Mouse (Mus musculus) E14TG2a.4 (cell line): ENCODE data around the gene Vps26b.

Source experiments
- H3K27me3 ChIP-seq: 2 replicates; pipeline ENCODE4 v1.6.1; 2014; ENCODE audit warnings: low read length, control low read depth; ENCODE audit not compliant: insufficient read depth
- H3K36me3 ChIP-seq: 2 replicates; pipeline ENCODE4 v1.6.1; 2014; ENCODE audit warnings: low read length, control low read depth; ENCODE audit not compliant: insufficient read depth
- H3K4me1 ChIP-seq: replicated peaks from 2 replicates; pipeline ENCODE4 v1.6.1; 2014; ENCODE audit warnings: low read depth, low read length, control low read depth
- H3K4me3 ChIP-seq: replicated peaks from 2 replicates; pipeline ENCODE4 v1.5.1; 2014; ENCODE audit warnings: mild to moderate bottlenecking, low read length
- H3K9me3 ChIP-seq: 2 replicates; pipeline ENCODE4 v1.6.1; 2014; ENCODE audit warnings: low read length, control low read depth
- CTCF ChIP-seq: conservative IDR thresholded peaks from 2 replicates; pipeline ENCODE4 v1.5.1; 2014; ENCODE audit warnings: low read length
- NANOG ChIP-seq: IDR thresholded peaks from 2 replicates; pipeline ENCODE4 v1.6.1; 2014; ENCODE audit warnings: borderline replicate concordance, low read length, mixed read lengths
- POU5F1 ChIP-seq: IDR thresholded peaks from 2 replicates; pipeline ENCODE4 v1.6.1; 2014; ENCODE audit warnings: low read length, borderline replicate concordance

The Vps26b gene

GRCm38 (mm10) chr9:27005231-27005630 lies 24.6 kb downstream of the Vps26b start:
- Histone ChIP-seq H3K27me3 (no peaks in the 10 kb centered on the region), H3K9me3 (no peaks in the 10 kb centered on the region), H3K4me3 (no peak overlapping the region), H3K4me1 (peaks cover 20% of the 10 kb centered on the region), H3K36me3 (peaks cover 95% of the 10 kb centered on the region)
- TF ChIP-seq NANOG = no peak
- TF ChIP-seq POU5F1 = no peak

- H3K4me1 ChIP-seq = peaks cover 40% of the 10 kb centered on the region
- TF ChIP-seq NANOG (no peak), POU5F1 (no peak), CTCF (no peak)
- peak within 1 kb of the TSS; percentile 88 for H3K4me3 ChIP-seq
- H3K9me3 ChIP-seq = no peaks in the 10 kb centered on the region
- no peaks in the 10 kb centered on the region for H3K27me3 ChIP-seq
- H3K36me3 ChIP-seq = peaks cover 46% of the 10 kb centered on the region
Measured at GRCm38 (mm10) chr9:26999461-27000395, 30.1 kb downstream of the Vps26b start, which contains the start of the genes Acad8 and Thyn1. TSS of gene Acad8 (minus strand) at chr9:26999566. TSS of gene Thyn1 (plus strand) at chr9:26999710.

GRCm38 (mm10) chr9:26998669-26999460 lies 31.0 kb downstream of the Vps26b start:
- Histone ChIP-seq H3K27me3 (no peaks in the 10 kb centered on the region), H3K36me3 (peaks cover 37% of the 10 kb centered on the region), H3K4me1 (peaks cover 46% of the 10 kb centered on the region), H3K9me3 (no peaks in the 10 kb centered on the region), H3K4me3 (peak overlapping the region; percentile 88)
- TF ChIP-seq POU5F1 (no peak), CTCF (no peak), NANOG (no peak)

DNA sequence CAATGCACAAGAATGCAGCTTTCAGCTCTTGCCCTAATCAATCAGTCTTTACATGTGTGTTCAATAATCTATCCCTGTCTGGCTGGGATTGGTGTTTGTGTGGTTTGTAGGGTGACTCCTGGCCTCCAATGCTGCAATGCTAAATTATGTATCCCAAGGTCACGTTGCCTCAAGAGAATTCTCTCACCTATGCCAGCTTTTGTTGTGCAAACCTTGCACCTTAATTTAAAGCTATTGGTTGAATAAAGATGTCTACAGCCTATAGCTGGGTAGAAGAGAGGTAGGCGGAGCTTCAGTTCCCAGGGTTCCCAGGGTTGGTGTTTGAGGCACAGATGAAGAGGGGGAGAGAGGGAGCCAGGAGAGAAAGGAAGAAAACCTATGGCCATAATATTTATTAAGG lies 32.4 kb downstream of the Vps26b start:
- Histone ChIP-seq H3K4me3 (no peak overlapping the region), H3K9me3 (no peaks in the 10 kb centered on the region), H3K4me1 (peaks cover 48% of the 10 kb centered on the region), H3K27me3 (no peaks in the 10 kb centered on the region), H3K36me3 (peaks cover 24% of the 10 kb centered on the region)
- no peak for TF ChIP-seq POU5F1
- TF ChIP-seq CTCF = no peak
- no peak for TF ChIP-seq NANOG

DNA sequence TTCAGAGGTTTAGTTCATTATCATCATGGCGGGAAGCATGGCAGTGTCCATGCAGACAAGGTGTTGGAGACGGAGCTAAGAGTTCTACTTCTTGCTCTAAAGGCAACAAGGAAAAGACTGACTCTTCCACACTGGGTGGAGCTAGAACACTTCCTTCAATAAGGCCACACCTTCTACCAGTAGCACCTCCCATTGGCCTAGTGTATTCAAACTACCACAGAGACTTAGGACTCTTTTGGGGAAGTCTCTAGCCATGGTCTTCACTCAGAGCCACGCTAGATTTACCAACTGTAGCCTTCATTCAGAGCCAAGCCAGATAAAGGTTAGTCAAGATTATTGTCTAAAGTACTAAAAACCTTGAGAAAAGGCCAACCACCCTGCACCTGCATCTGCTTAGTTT lies 32.8 kb downstream of the Vps26b start:
- H3K9me3 ChIP-seq = no peaks in the 10 kb centered on the region
- H3K27me3 ChIP-seq = no peaks in the 10 kb centered on the region
- H3K4me3 ChIP-seq = no peak overlapping the region
- TF ChIP-seq NANOG = no peak
- no peak for TF ChIP-seq CTCF
- no peak for TF ChIP-seq POU5F1
- H3K4me1 ChIP-seq = peaks cover 48% of the 10 kb centered on the region
- peaks cover 23% of the 10 kb centered on the region for H3K36me3 ChIP-seq

GRCm38 (mm10) chr9:26993900-26994299 lies 36.0 kb downstream of the Vps26b start:
- peaks cover 38% of the 10 kb centered on the region for H3K36me3 ChIP-seq
- H3K27me3 ChIP-seq = no peaks in the 10 kb centered on the region
- TF ChIP-seq CTCF = no peak
- no peak for TF ChIP-seq POU5F1
- no peak for TF ChIP-seq NANOG
- no peak overlapping the region for H3K4me3 ChIP-seq
- H3K4me1 ChIP-seq = peaks cover 30% of the 10 kb centered on the region
- H3K9me3 ChIP-seq = no peaks in the 10 kb centered on the region

- Histone ChIP-seq H3K4me1 (peaks cover 24% of the 10 kb centered on the region), H3K4me3 (no peak overlapping the region), H3K9me3 (no peaks in the 10 kb centered on the region), H3K36me3 (peaks cover 38% of the 10 kb centered on the region), H3K27me3 (no peaks in the 10 kb centered on the region)
- TF ChIP-seq NANOG = no peak
- TF ChIP-seq CTCF = no peak
- no peak for TF ChIP-seq POU5F1
Measured at GRCm38 (mm10) chr9:26993118-26993517, 36.7 kb downstream of the Vps26b start.

- no peak overlapping the region for H3K4me3 ChIP-seq
Measured at GRCm38 (mm10) chr9:26990181-26990580, 39.7 kb downstream of the Vps26b start.

More at GRCm38 (mm10) chr9:26990181-26990580, 39.7 kb downstream of the Vps26b start:
- Histone ChIP-seq H3K4me1 (peaks cover 8% of the 10 kb centered on the region), H3K36me3 (peaks cover 46% of the 10 kb centered on the region), H3K9me3 (no peaks in the 10 kb centered on the region), H3K27me3 (no peaks in the 10 kb centered on the region)
- TF ChIP-seq CTCF (no peak), POU5F1 (no peak), NANOG (no peak)
